Mouse (Mus musculus) 3134 (cell line): ENCODE measurements around the gene Ptprm.

Experiments
- DNase-seq: peaks from one replicate; pipeline ENCODE4 v3.0.0-alpha.2; 2011; ENCODE audit warnings: low spot score; ENCODE audit not compliant: insufficient read length; ENCODE audit errors: extremely low read depth

The Ptprm gene

GRCm38 (mm10) chr17:66801831-66802687, 552.2 kb downstream of the Ptprm start:
- DNase-seq = no peak

- DNase-seq = no peak
These were observed 554.0 kb downstream of the Ptprm start for GRCm38 (mm10) chr17:66800231-66800630.

GRCm38 (mm10) chr17:66786166-66786565, 568.1 kb downstream of the Ptprm start:
- DNase-seq = no peak

GRCm38 (mm10) chr17:66785586-66785985, 568.7 kb downstream of the Ptprm start:
- DNase-seq = no peak

- DNase-seq = no peak
These were observed 570.7 kb downstream of the Ptprm start for GRCm38 (mm10) chr17:66783601-66784000.

- no peak for DNase-seq
These were observed 571.2 kb downstream of the Ptprm start for GRCm38 (mm10) chr17:66783075-66783492.

- no peak for DNase-seq
These were observed 572.3 kb downstream of the Ptprm start for GRCm38 (mm10) chr17:66781910-66782309.

- no peak for DNase-seq
These were observed 575.2 kb downstream of the Ptprm start for GRCm38 (mm10) chr17:66779026-66779425.

- no peak for DNase-seq
These were observed 584.6 kb downstream of the Ptprm start for GRCm38 (mm10) chr17:66769365-66770363.

- DNase-seq = no peak
These were observed 585.5 kb downstream of the Ptprm start for GRCm38 (mm10) chr17:66768689-66769275.

- DNase-seq = no peak
These were observed 588.1 kb downstream of the Ptprm start for GRCm38 (mm10) chr17:66766166-66766565.

- DNase-seq = no peak
These were observed 589.8 kb downstream of the Ptprm start for GRCm38 (mm10) chr17:66764435-66764834.

- DNase-seq = no peak
These were observed 591.5 kb downstream of the Ptprm start for GRCm38 (mm10) chr17:66762716-66763115.

GRCm38 (mm10) chr17:66761326-66762296, 592.6 kb downstream of the Ptprm start:
- no peak for DNase-seq

- DNase-seq = no peak
These were observed 597.2 kb downstream of the Ptprm start for GRCm38 (mm10) chr17:66757025-66757511.

- no peak for DNase-seq
These were observed 597.8 kb downstream of the Ptprm start for GRCm38 (mm10) chr17:66756500-66756899.

GRCm38 (mm10) chr17:66755191-66755654, 599.0 kb downstream of the Ptprm start:
- DNase-seq = peak; percentile 55

GRCm38 (mm10) chr17:66754208-66754865, 599.9 kb downstream of the Ptprm start:
- no peak for DNase-seq

GRCm38 (mm10) chr17:66751746-66752145, 602.5 kb downstream of the Ptprm start:
- DNase-seq = no peak
